In genomic region chr10:93771931-93772465, GRCm38 (mm10) we compare ENCODE assay signal across 8 mouse cellular contexts. TPM values are rescaled to one million over a fixed set of nuclear protein-coding genes. Genes with fewer than 3 reads are reported as not detected.
A peak's percentile ranks its signal among the peaks of the same experiment; 100 is the strongest.
DNase-seq lines count a peak whose midpoint lies in the region; ATAC-seq lines count a peak whose summit lies in the region.
"Had no signal": no experiment of that assay in that cellular context is flagged by ENCODE, and none has a peak within 500 bp of the region (broad histone marks: within the 10 kb centered on the region; RNA-seq: fewer than 3 reads in every experiment).

No protein-coding gene starts in this region.

- no peak for ATAC-seq in megakaryocyte progenitor cell, adult 5-6 weeks (replicated peaks; ENCODE audit: poor library complexity)

- DNase-seq in ovary, postnatal 36 days (ENCODE audit: low spot score): peak; percentile 40
- DNase-seq in ovary, postnatal 10 days (ENCODE audit: low spot score): no peak
- DNase-seq in frontal cortex, adult 2 months (ENCODE audit: extremely low spot score in 1 of 2, low spot score in 1 of 2): peak; percentile 46 to 79
- DNase-seq in left cerebral cortex, adult 18-20 months (ENCODE audit: low spot score in 2 of 2): peak; percentile 49 to 68
- DNase-seq in lung, postnatal 10 days: no peak
- DNase-seq in thymus, postnatal 10 days (ENCODE audit: low spot score in 2 of 2): no peak
- DNase-seq: liver, embryonic 13.5 days had no signal

RNA-seq across cellular contexts. Expression of gene Usp44, which starts 59.4 kb away (rescaled TPM):
- 0.04 TPM in 2 replicates for polyA plus RNA-seq in frontal cortex, adult 2 months (2012; rRNA removed)
- not detected for total RNA-seq in left cerebral cortex, adult 18-20 months (2021)
- total RNA-seq in megakaryocyte progenitor cell, adult 5-6 weeks (2015): 1.3 and 1.8 TPM in 2 replicates
- 2.2 and 2.7 TPM in 2 replicates for total RNA-seq in megakaryocyte progenitor cell, adult 5-6 weeks (2017)

Comparison
In these comparisons a context has a peak if more than half of its experiments do, and no peak if none do; other contexts are left out.
1. DNase-seq: peak in ovary, postnatal 36 days (single experiment), frontal cortex, adult 2 months (2 of 2) and left cerebral cortex, adult 18-20 months (2 of 2); none in ovary, postnatal 10 days (single experiment), lung, postnatal 10 days (single experiment) and thymus, postnatal 10 days (0 of 2).